Mouse (Mus musculus) brain, adult 2 months (tissue): Measurements from ENCODE around the gene Eef1akmt3.
A peak's percentile ranks its signal among the peaks of the same experiment; 100 is the strongest.
"Not testable (repeated sequence)": the region's sequence is repeated elsewhere in the genome, so short reads cannot be mapped to it uniquely, and the experiment has no call there.

ENCODE experiments used
- DNase-seq: peaks from one replicate; pipeline ENCODE4 v3.0.0; 2011; ENCODE audit warnings: low read depth, low spot score

Eef1akmt3 gene

GRCm38 (mm10) chr10:127070190-127071121, 29.1 kb upstream of the Eef1akmt3 start, which contains the start of gene Tspan31:
TSS of gene Tspan31 (minus strand) at chr10:127070264.
- DNase-seq = peak; percentile 100

- DNase-seq = no peak
Measured at GRCm38 (mm10) chr10:127069281-127070189, 28.2 kb upstream of the Eef1akmt3 start.

- no peak for DNase-seq
Measured at GRCm38 (mm10) chr10:127068360-127069038, 27.2 kb upstream of the Eef1akmt3 start.

- no peak for DNase-seq
Measured at GRCm38 (mm10) chr10:127066519-127067018, 25.3 kb upstream of the Eef1akmt3 start.

GRCm38 (mm10) chr10:127065981-127066380, 24.7 kb upstream of the Eef1akmt3 start:
- no peak for DNase-seq

GRCm38 (mm10) chr10:127063913-127064870, 22.9 kb upstream of the Eef1akmt3 start:
- no peak for DNase-seq

- peak; percentile 100 for DNase-seq
Measured at GRCm38 (mm10) chr10:127063239-127063872, 22.0 kb upstream of the Eef1akmt3 start, which contains the start of gene Cdk4. TSS of gene Cdk4 (plus strand) at chr10:127063534.

GRCm38 (mm10) chr10:127062503-127062902, 21.2 kb upstream of the Eef1akmt3 start:
- no peak for DNase-seq

- DNase-seq = not testable (repeated sequence)
Measured at GRCm38 (mm10) chr10:127062101-127062500, 20.8 kb upstream of the Eef1akmt3 start.

- DNase-seq = no peak
Measured at GRCm38 (mm10) chr10:127061513-127061912, 20.2 kb upstream of the Eef1akmt3 start.

GRCm38 (mm10) chr10:127061085-127061484, 19.8 kb upstream of the Eef1akmt3 start:
- DNase-seq = no peak

GRCm38 (mm10) chr10:127059968-127060916, 18.9 kb upstream of the Eef1akmt3 start, which contains the start of gene March9:
TSS of gene March9 (minus strand) at chr10:127060184.
- DNase-seq = peak; percentile 94

GRCm38 (mm10) chr10:127059174-127059967, 18.1 kb upstream of the Eef1akmt3 start:
- no peak for DNase-seq

GRCm38 (mm10) chr10:127058708-127059107, 17.4 kb upstream of the Eef1akmt3 start:
- no peak for DNase-seq

GRCm38 (mm10) chr10:127058161-127058560, 16.8 kb upstream of the Eef1akmt3 start:
- peak; percentile 79 for DNase-seq

- no peak for DNase-seq
Measured at GRCm38 (mm10) chr10:127056490-127056889, 15.2 kb upstream of the Eef1akmt3 start.

GRCm38 (mm10) chr10:127055406-127055805, 14.1 kb upstream of the Eef1akmt3 start:
- no peak for DNase-seq
